Mouse (Mus musculus) embryonic facial prominence, embryonic 11.5 days (tissue): ENCODE data around the gene Map6d1. TPM values are rescaled to one million over a fixed set of nuclear protein-coding genes. Genes with fewer than 3 reads are reported as not detected.

Experiments used
- polyA plus RNA-seq: library from polyadenylated mRNA; unstranded; fragments of >200 nt; fragmentation: Nextera tagmentation; extraction: Ambion mirVana; gene quantifications from 2 replicates; pipeline ENCODE4 v1.2.1, GENCODE M21; 2014

Map6d1 gene
- polyA plus RNA-seq, 1 experiment from 2014 or later, result 1.5 TPM

Other genes with a start within 250 kb of the Map6d1 start
- gene Klhl24, start 143.8 kb downstream of the Map6d1 start, polyA plus RNA-seq, result 33.1 and 34.6 TPM in 2 replicates
- gene Yeats2, start 100.3 kb downstream of the Map6d1 start, polyA plus RNA-seq, result 35.8 and 41.9 TPM in 2 replicates
- gene Parl, start 61.0 kb upstream of the Map6d1 start, polyA plus RNA-seq, result 112 and 116 TPM in 2 replicates
- not detected in 2 replicates for gene Cyp2ab1, start 84.0 kb upstream of the Map6d1 start, polyA plus RNA-seq
- gene Abcc5, start 185.0 kb upstream of the Map6d1 start, polyA plus RNA-seq, result 44.9 and 47.6 TPM in 2 replicates